11 mouse cellular contexts compared by ENCODE assay signal in the genomic region with DNA sequence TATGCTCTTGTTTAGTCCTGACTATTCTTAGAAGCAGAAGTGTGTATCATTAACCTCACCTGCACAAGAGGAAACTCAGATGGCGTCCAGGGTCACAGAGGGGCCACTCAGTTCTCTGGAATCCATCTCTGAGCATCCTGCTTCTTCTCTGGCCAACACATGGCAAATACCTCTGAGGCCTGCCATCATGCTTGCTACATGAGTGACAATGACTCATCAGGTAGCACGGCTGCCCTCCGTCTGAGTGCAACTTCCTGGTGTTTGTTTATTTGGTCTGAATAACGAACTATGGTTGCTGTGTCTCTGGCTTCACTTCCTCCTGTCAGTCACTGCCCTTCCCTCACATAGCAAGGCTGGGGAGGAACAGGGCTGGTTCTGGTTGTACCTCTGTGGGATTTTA. TPM values are rescaled to one million over a fixed set of nuclear protein-coding genes. Genes with fewer than 3 reads are reported as not detected.
A peak's percentile ranks its signal among the peaks of the same experiment; 100 is the strongest.
DNase-seq lines count a peak whose midpoint lies in the region; ATAC-seq and TF ChIP-seq lines count a peak whose summit lies in the region.
"Had no signal": no experiment of that assay in that cellular context is flagged by ENCODE, and none has a peak within 500 bp of the region (broad histone marks: within the 10 kb centered on the region; RNA-seq: fewer than 3 reads in every experiment).

No protein-coding gene starts in this region.

- DNase-seq in spleen, adult 2 months (ENCODE audit: low read depth in 1 of 2, low spot score in 2 of 2): peak in 1 of 2 experiments; percentile 25
- DNase-seq in spleen, adult 18-20 months: no peak
- peak; percentile 78 for DNase-seq in MEL (ENCODE audit: low read depth, low spot score)
- DNase-seq in frontal cortex, adult 2 months (ENCODE audit: extremely low spot score in 1 of 2, low spot score in 1 of 2): no peak
- DNase-seq in layer of hippocampus, postnatal 10 days (ENCODE audit: low spot score in 2 of 2): no peak
- no peak for DNase-seq in adrenal gland, postnatal 36 days
- DNase-seq: kidney, postnatal 36 days had no signal

- no peak for TF ChIP-seq POLR2A in spleen, adult 2 months (IDR thresholded peaks at IDR 0.05; ENCODE audit: low read depth, low read length)
- TF ChIP-seq POLR2A in MEL (IDR thresholded peaks at IDR 0.05; ENCODE audit: control insufficient read depth in 1 of 2, insufficient read depth in 1 of 2, low read depth in 1 of 2, low read length in 2 of 2, poor library complexity in 1 of 2): no peak; a peak in 1 of 4 replicates
- no peak for TF ChIP-seq POLR2A in small intestine, adult 2 months (IDR thresholded peaks at IDR 0.05; ENCODE audit: low read depth, low read length)

- H3K36me3 ChIP-seq in spleen, adult 2 months (ENCODE audit: control insufficient read depth, insufficient read depth, low read length): no peaks in the 10 kb centered on the region
- peaks cover 0 to 13% of the 10 kb centered on the region in 2 experiments; a peak in 3 of 4 replicates for H3K36me3 ChIP-seq in MEL (ENCODE audit: control insufficient read depth in 1 of 2, insufficient read depth in 2 of 2, low read length in 2 of 2)
- peaks cover 16% of the 10 kb centered on the region; the same call in 1 of the 2 replicates for H3K36me3 ChIP-seq in intestine, postnatal 0 days (ENCODE audit: control insufficient read depth, insufficient read depth)
- peaks cover 6% of the 10 kb centered on the region; the same call in 1 of the 2 replicates for H3K36me3 ChIP-seq in small intestine, adult 2 months (ENCODE audit: control insufficient read depth, insufficient read depth, low read length)

- H3K27me3 ChIP-seq in spleen, adult 2 months (ENCODE audit: control insufficient read depth, insufficient read depth, low read length): no peaks in the 10 kb centered on the region
- H3K27me3 ChIP-seq in MEL (ENCODE audit: control insufficient read depth in 1 of 2, insufficient read depth in 2 of 2, low read length in 2 of 2): no peaks in the 10 kb centered on the region
- H3K27me3 ChIP-seq in intestine, postnatal 0 days (replicated peaks; ENCODE audit: control insufficient read depth, insufficient read depth, low read length): no peaks in the 10 kb centered on the region
- no peaks in the 10 kb centered on the region for H3K27me3 ChIP-seq in small intestine, adult 2 months (ENCODE audit: control insufficient read depth, insufficient read depth, low read length)
- H3K27me3 ChIP-seq: hindbrain, embryonic 15.5 days had no signal

- no peak overlapping the region for H3K4me2 ChIP-seq in intestine, postnatal 0 days (replicated peaks; ENCODE audit: low read depth)
- H3K4me2 ChIP-seq: hindbrain, embryonic 15.5 days had no signal

- H3K9me3 ChIP-seq in MEL (replicated peaks; ENCODE audit: insufficient read depth, low read length): no peaks in the 10 kb centered on the region
- no peaks in the 10 kb centered on the region for H3K9me3 ChIP-seq in intestine, postnatal 0 days (ENCODE audit: control insufficient read depth)
- H3K9me3 ChIP-seq: hindbrain, embryonic 15.5 days had no signal

- H3K4me1 ChIP-seq in spleen, adult 2 months (ENCODE audit: control insufficient read depth, insufficient read depth, insufficient read length): peaks cover 13% of the 10 kb centered on the region
- peaks cover 8 to 22% of the 10 kb centered on the region in 2 experiments for H3K4me1 ChIP-seq in MEL (ENCODE audit: control insufficient read depth in 1 of 2, insufficient read depth in 2 of 2, low read length in 2 of 2)
- H3K4me1 ChIP-seq in intestine, postnatal 0 days (replicated peaks; ENCODE audit: control insufficient read depth, insufficient read depth, low read length): no peaks in the 10 kb centered on the region
- H3K4me1 ChIP-seq in small intestine, adult 2 months (ENCODE audit: control insufficient read depth, insufficient read depth, insufficient read length, low read length): peaks cover 12% of the 10 kb centered on the region
- H3K4me1 ChIP-seq: hindbrain, embryonic 15.5 days had no signal

- TF ChIP-seq EP300 in MEL (IDR thresholded peaks at IDR 0.05; ENCODE audit: low read depth in 1 of 2, low read length in 2 of 2): peak in 1 of 2 experiments; percentile 51; a peak in 2 of 4 replicates

- H3K9ac ChIP-seq in MEL (ENCODE audit: control insufficient read depth, low read depth, low read length, poor library complexity, severe bottlenecking): peak overlapping the region; percentile 5; the same call in 1 of the 2 replicates
- H3K9ac ChIP-seq in intestine, postnatal 0 days (ENCODE audit: low read depth, low read length): no peak overlapping the region
- H3K9ac ChIP-seq: hindbrain, embryonic 15.5 days had no signal

- H3K79me2 ChIP-seq in MEL (ENCODE audit: control insufficient read depth, insufficient read depth, low read length, poor library complexity): no peaks in the 10 kb centered on the region

- H3K27ac ChIP-seq in spleen, adult 2 months (ENCODE audit: insufficient read depth, low read length): peak overlapping the region; percentile 34
- H3K27ac ChIP-seq in MEL (ENCODE audit: control insufficient read depth, low read depth, low read length): peak overlapping the region; percentile 8
- H3K27ac ChIP-seq in intestine, postnatal 0 days (ENCODE audit: low read depth, low read length): no peak overlapping the region
- peak overlapping the region; percentile 61 for H3K27ac ChIP-seq in small intestine, adult 2 months (ENCODE audit: insufficient read depth, low read depth, low read length)
- H3K27ac ChIP-seq: hindbrain, embryonic 15.5 days had no signal

- TF ChIP-seq RAD21 in MEL (IDR thresholded peaks at IDR 0.05; ENCODE audit: low read depth, low read length): no peak

- no peak overlapping the region for H3K4me3 ChIP-seq in spleen, adult 2 months (ENCODE audit: extremely low read depth, insufficient read depth, insufficient read length)
- H3K4me3 ChIP-seq in MEL (ENCODE audit: control insufficient read depth in 1 of 2, insufficient read depth in 1 of 2, low read depth in 2 of 2, low read length in 2 of 2): no peak overlapping the region
- no peak overlapping the region for H3K4me3 ChIP-seq in intestine, postnatal 0 days (ENCODE audit: low read depth, low read length)
- no peak overlapping the region for H3K4me3 ChIP-seq in small intestine, adult 2 months (ENCODE audit: low read depth, low read length)
- H3K4me3 ChIP-seq: hindbrain, embryonic 15.5 days had no signal

- TF ChIP-seq CTCF in spleen, adult 2 months (IDR thresholded peaks at IDR 0.05; ENCODE audit: extremely low read depth, insufficient read depth, insufficient read length, insufficient replicate concordance): no peak
- TF ChIP-seq CTCF in MEL (IDR thresholded peaks at IDR 0.05 in 2 of 3, conservative IDR thresholded peaks at IDR 0.05 in 1 of 3; ENCODE audit: control insufficient read depth in 1 of 3, insufficient read depth in 1 of 3, low read depth in 2 of 3, low read length in 3 of 3, poor library complexity in 1 of 3, severe bottlenecking in 1 of 3): no peak
- TF ChIP-seq CTCF in intestine, postnatal 0 days (IDR thresholded peaks at IDR 0.05; ENCODE audit: low read depth): no peak
- no peak for TF ChIP-seq CTCF in small intestine, adult 2 months (IDR thresholded peaks at IDR 0.05; ENCODE audit: extremely low read depth, insufficient read length, insufficient replicate concordance, low read depth, low read length)

- 9% methylated on average over 4 of the region's 4 CpGs for WGBS in spleen, adult 2 months
- 17% methylated on average over 4 of the region's 4 CpGs for WGBS in intestine, postnatal 0 days
- WGBS in small intestine, adult 2 months: 14% methylated on average over 4 of the region's 4 CpGs

- peak; percentile 56 for ATAC-seq in intestine, postnatal 0 days
- ATAC-seq: forebrain, embryonic 14.5 days had no signal

TF ChIP-seq in MEL, 35 proteins besides CTCF, POLR2A, EP300 and RAD21 (continues in another document):
- TF ChIP-seq SMC3 (IDR thresholded peaks at IDR 0.05; ENCODE audit: low read depth, low read length): no peak
- TF ChIP-seq NRF1 (IDR thresholded peaks at IDR 0.05; ENCODE audit: insufficient read depth, low read depth, low read length, poor library complexity, severe bottlenecking): no peak
- no peak for TF ChIP-seq RCOR1 (IDR thresholded peaks at IDR 0.05; ENCODE audit: low read depth, low read length)
- no peak for TF ChIP-seq JUND (IDR thresholded peaks at IDR 0.05; ENCODE audit: low read depth, low read length)
- TF ChIP-seq ZC3H11A (IDR thresholded peaks at IDR 0.05; ENCODE audit: low read depth, low read length): no peak
- TF ChIP-seq ELF1 (IDR thresholded peaks at IDR 0.05; ENCODE audit: low read depth, low read length): peak; percentile 50; the same call in 1 of the 2 replicates
- peak; percentile 24; the same call in 1 of the 2 replicates for TF ChIP-seq MYB (IDR thresholded peaks at IDR 0.05; ENCODE audit: low read depth, low read length)
- TF ChIP-seq KAT2A (conservative IDR thresholded peaks at IDR 0.05; ENCODE audit: low read depth, low read length): no peak
- no peak for TF ChIP-seq GATA1 (IDR thresholded peaks at IDR 0.05; ENCODE audit: low read depth, low read length)
- TF ChIP-seq MXI1 (IDR thresholded peaks at IDR 0.05; ENCODE audit: low read depth, low read length): no peak
- TF ChIP-seq SIN3A (IDR thresholded peaks at IDR 0.05; ENCODE audit: low read length): peak; percentile 25; the same call in 1 of the 2 replicates
- no peak for TF ChIP-seq TAL1 (IDR thresholded peaks at IDR 0.05; ENCODE audit: low read length)

RNA-seq across cellular contexts. Expression of gene Tmem184b, which starts 11.1 kb away (rescaled TPM):
- 89.7 and 113 TPM in 2 replicates for polyA plus RNA-seq in spleen, adult 2 months (2012; rRNA removed)
- total RNA-seq in MEL (2012; rRNA removed): 7.2 and 7.5 TPM in 2 replicates
- polyA plus RNA-seq in MEL (2012; ENCODE audit: insufficient read depth in 1 of 2, insufficient read length in 2 of 2, low read depth in 1 of 2, low replicate concordance in 2 of 2, missing spikeins in 1 of 2): 10 to 100 TPM in 1 of 2 experiments, not detected in 1; 28.4 TPM
- 32.7 and 34.1 TPM in 2 replicates for polyA plus RNA-seq in intestine, postnatal 0 days (2015; fragmentation: Nextera tagmentation; extraction: Ambion mirVana)
- polyA plus RNA-seq in small intestine, adult 2 months (2012; rRNA removed): 80.3 and 168 TPM in 2 replicates
- polyA plus RNA-seq in frontal cortex, adult 2 months (2012; rRNA removed): 73.0 and 78.2 TPM in 2 replicates
- 10 to 100 TPM; 46.1 to 48.1 TPM for total RNA-seq in layer of hippocampus, postnatal 10 days (2021)
- total RNA-seq in adrenal gland, postnatal 36 days (2021): 10 to 100 TPM; 46.6 to 75.2 TPM

RNA-seq across cellular contexts. Expression of gene Csnk1e, which starts 40.9 kb away (rescaled TPM):
- 26.3 and 31.3 TPM in 2 replicates for polyA plus RNA-seq in spleen, adult 2 months (2012; rRNA removed)
- total RNA-seq in MEL (2012; rRNA removed): 28.5 and 33.3 TPM in 2 replicates
- 10 to 100 TPM in 1 of 2 experiments, not detected in 1; 58.1 TPM for polyA plus RNA-seq in MEL (2012; ENCODE audit: insufficient read depth in 1 of 2, insufficient read length in 2 of 2, low read depth in 1 of 2, low replicate concordance in 2 of 2, missing spikeins in 1 of 2)
- 18.2 and 25.7 TPM in 2 replicates for polyA plus RNA-seq in intestine, postnatal 0 days (2015; fragmentation: Nextera tagmentation; extraction: Ambion mirVana)
- 14.7 and 25.9 TPM in 2 replicates for polyA plus RNA-seq in small intestine, adult 2 months (2012; rRNA removed)
- polyA plus RNA-seq in frontal cortex, adult 2 months (2012; rRNA removed): 195 and 198 TPM in 2 replicates
- 100 to 1,000 TPM; 172 to 178 TPM for total RNA-seq in layer of hippocampus, postnatal 10 days (2021)
- 10 to 100 TPM; 69.0 to 96.0 TPM for total RNA-seq in adrenal gland, postnatal 36 days (2021)
